Mouse (Mus musculus) midbrain, embryonic 14.5 days (tissue): ENCODE measurements around the gene Gdf15. TPM values are rescaled to one million over a fixed set of nuclear protein-coding genes. Genes with fewer than 3 reads are reported as not detected.

Experiments
- ATAC-seq: fragments of 200-750 bp; cut with Nextera tagmentation; 2 replicates; pipeline ENCODE4 v1.8.0; 2017; ENCODE audit warnings: moderate number of reproducible peaks, moderate library complexity; ENCODE audit not compliant: low FRiP score, low TSS enrichment
- DNase-seq: peaks from one replicate; pipeline ENCODE4 v3.0.0-alpha.2; 2015
- H3K27ac ChIP-seq: fragments of 300-500 bp; sonication (generic); replicated peaks from 2 replicates; pipeline ENCODE4 v1.5.1; 2014; ENCODE audit warnings: mild to moderate bottlenecking, low read depth, low read length, moderate library complexity
- H3K27me3 ChIP-seq: fragments of 300-500 bp; sonication (generic); 2 replicates; pipeline ENCODE4 v1.6.1; 2014; ENCODE audit warnings: low read length, control low read depth, mixed read lengths; ENCODE audit not compliant: control insufficient read depth, insufficient read depth
- H3K36me3 ChIP-seq: fragments of 300-500 bp; sonication (generic); 2 replicates; pipeline ENCODE4 v1.6.1; 2014; ENCODE audit warnings: low read length, control low read depth; ENCODE audit not compliant: control insufficient read depth, insufficient read depth
- H3K4me1 ChIP-seq: fragments of 300-500 bp; sonication (generic); 2 replicates; pipeline ENCODE4 v1.6.1; 2014; ENCODE audit warnings: mild to moderate bottlenecking, antibody characterized with exemption, low read length, control low read depth; ENCODE audit not compliant: control insufficient read depth, insufficient read depth
- H3K4me2 ChIP-seq: fragments of 300-500 bp; sonication (generic); 2 replicates; pipeline ENCODE4 v1.6.1; 2014; ENCODE audit warnings: mild to moderate bottlenecking, low read length, moderate library complexity
- H3K4me3 ChIP-seq: fragments of 300-500 bp; sonication (generic); replicated peaks from 2 replicates; pipeline ENCODE4 v1.5.1; 2014; ENCODE audit warnings: low read depth, low read length
- H3K9ac ChIP-seq: fragments of 300-500 bp; sonication (generic); replicated peaks from 2 replicates; pipeline ENCODE4 v1.6.1; 2014; ENCODE audit warnings: mild to moderate bottlenecking, low read length, moderate library complexity
- H3K9me3 ChIP-seq: fragments of 300-500 bp; sonication (generic); 2 replicates; pipeline ENCODE4 v1.6.1; 2016; ENCODE audit warnings: low read length, control low read depth, mixed read lengths; ENCODE audit not compliant: control insufficient read depth
- WGBS: fragments of 180-500 bp; shearing (Covaris S2); extraction: QIAGEN DNeasy Blood & Tissue Kit; methylation state at CpG from one replicate; pipeline ENCODE4 v1.1.7; 2014; 5-methylcytosine and 5-hydroxymethylcytosine counted together
- polyA plus RNA-seq: library from polyadenylated mRNA; unstranded; fragments of >200 nt; fragmentation: Nextera tagmentation; extraction: Ambion mirVana; gene quantifications from 2 replicates; pipeline ENCODE4 v1.2.1, GENCODE M21; 2014

Gene Gdf15
- polyA plus RNA-seq, 1 experiment from 2014 or later, result 0.20 TPM

DNA sequence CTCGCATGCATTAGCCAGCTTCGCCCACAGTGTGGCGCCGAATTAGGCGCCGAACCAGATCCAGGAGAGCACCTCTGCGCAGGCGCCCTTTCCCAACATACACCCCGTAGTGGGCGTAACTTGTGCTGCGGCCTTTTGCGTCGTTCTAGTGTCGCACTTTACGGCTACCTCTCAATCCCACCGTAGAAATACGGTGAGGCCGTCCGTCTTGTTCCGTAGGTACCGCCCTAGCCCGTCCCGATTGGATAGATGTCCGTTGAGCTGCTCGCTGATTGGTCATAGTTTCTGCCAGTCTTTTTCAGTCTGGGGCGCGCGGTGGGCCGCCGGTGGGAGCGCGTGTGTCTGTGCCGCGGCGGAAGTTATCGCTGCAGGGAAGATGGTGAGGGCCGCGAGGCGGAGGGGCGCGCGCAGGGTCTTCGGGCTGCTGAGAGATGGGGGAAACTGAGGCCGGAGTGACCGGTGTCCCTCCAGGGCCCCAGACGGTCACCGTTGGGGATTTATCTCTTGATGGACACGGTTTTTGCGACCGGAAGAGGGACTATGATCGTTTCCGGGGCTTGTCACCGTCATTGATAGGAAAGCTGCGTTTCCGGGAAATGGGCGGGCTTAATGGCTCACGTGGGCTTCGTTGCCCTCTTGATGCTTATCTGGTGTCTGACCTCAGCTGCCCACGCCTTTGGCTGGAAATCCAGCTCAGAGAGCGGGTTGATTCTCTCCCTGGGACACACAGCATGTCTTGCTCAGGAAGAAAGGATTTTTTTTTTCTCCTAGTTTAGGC lies 41.0 kb upstream of the Gdf15 start, which contains the start of gene Lsm4:
TSS of gene Lsm4 (plus strand) at position 170 of the 778 bp plus-strand sequence.
- ATAC-seq (peak; percentile 97), DNase-seq (peak; percentile 99)
- under 1% methylated on average over 60 of the region's 60 CpGs for WGBS
- H3K27me3 ChIP-seq, result no peaks in the 10 kb centered on the region
- H3K4me1 ChIP-seq, result peaks cover 12% of the 10 kb centered on the region
- peak within 1 kb of the TSS; percentile 97 for H3K27ac ChIP-seq
- peak within 1 kb of the TSS; percentile 63 for H3K4me3 ChIP-seq
- H3K9me3 ChIP-seq, result no peaks in the 10 kb centered on the region
- peaks cover 10% of the 10 kb centered on the region for H3K36me3 ChIP-seq
- H3K4me2 ChIP-seq, result peak within 1 kb of the TSS; percentile 90
- H3K9ac ChIP-seq, result peak within 1 kb of the TSS; percentile 68

GRCm38 (mm10) chr8:70672325-70673078 lies 40.2 kb upstream of the Gdf15 start:
- Histone ChIP-seq H3K9ac (peak overlapping the region; percentile 52; the same call in 1 of the 2 replicates), H3K4me2 (peak overlapping the region; percentile 90), H3K4me1 (peaks cover 12% of the 10 kb centered on the region), H3K27ac (peak overlapping the region; percentile 90), H3K36me3 (peaks cover 2% of the 10 kb centered on the region), H3K27me3 (no peaks in the 10 kb centered on the region), H3K9me3 (no peaks in the 10 kb centered on the region), H3K4me3 (peak overlapping the region; percentile 32)
- WGBS, result 38% methylated on average over 19 of the region's 19 CpGs
- no peak for DNase-seq
- ATAC-seq, result no peak

- no peak overlapping the region for H3K4me2 ChIP-seq
- no peak overlapping the region for H3K4me3 ChIP-seq
- H3K36me3 ChIP-seq, result no peaks in the 10 kb centered on the region
- H3K9me3 ChIP-seq, result no peaks in the 10 kb centered on the region
- ATAC-seq (no peak), DNase-seq (no peak)
- WGBS, result 64% methylated on average over 10 of the region's 10 CpGs
- H3K27me3 ChIP-seq, result no peaks in the 10 kb centered on the region
- peak overlapping the region; percentile 90; the same call in 1 of the 2 replicates for H3K27ac ChIP-seq
- peaks cover 12% of the 10 kb centered on the region for H3K4me1 ChIP-seq
- H3K9ac ChIP-seq, result no peak overlapping the region
Measured at GRCm38 (mm10) chr8:70671615-70672324, 39.5 kb upstream of the Gdf15 start.

DNA sequence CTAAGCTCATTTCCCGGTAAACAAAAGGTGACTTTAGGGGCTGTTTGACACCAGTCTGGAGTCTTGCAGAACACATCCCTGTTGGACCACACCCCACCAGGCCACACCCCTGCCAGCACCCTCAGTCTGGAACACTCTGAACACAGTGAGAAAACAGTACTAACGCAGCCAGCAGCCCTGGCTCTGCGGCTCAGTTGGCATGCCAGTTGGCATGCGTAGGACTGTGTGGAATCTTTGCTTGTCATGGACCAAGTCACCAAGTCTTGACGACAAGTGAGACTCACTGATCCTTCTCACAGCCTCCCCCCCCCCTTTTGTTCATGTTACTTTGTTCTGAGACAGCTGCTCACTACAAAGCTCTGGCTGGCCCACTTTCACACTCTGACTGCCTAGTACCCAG lies 34.8 kb upstream of the Gdf15 start:
- Histone ChIP-seq H3K9me3 (no peaks in the 10 kb centered on the region), H3K9ac (no peak overlapping the region), H3K4me2 (no peak overlapping the region), H3K27me3 (no peaks in the 10 kb centered on the region), H3K4me1 (no peaks in the 10 kb centered on the region), H3K27ac (no peak overlapping the region), H3K4me3 (no peak overlapping the region), H3K36me3 (no peaks in the 10 kb centered on the region)
- no peak for DNase-seq
- ATAC-seq, result no peak
- WGBS, result 65% methylated on average over 5 of the region's 5 CpGs

DNA sequence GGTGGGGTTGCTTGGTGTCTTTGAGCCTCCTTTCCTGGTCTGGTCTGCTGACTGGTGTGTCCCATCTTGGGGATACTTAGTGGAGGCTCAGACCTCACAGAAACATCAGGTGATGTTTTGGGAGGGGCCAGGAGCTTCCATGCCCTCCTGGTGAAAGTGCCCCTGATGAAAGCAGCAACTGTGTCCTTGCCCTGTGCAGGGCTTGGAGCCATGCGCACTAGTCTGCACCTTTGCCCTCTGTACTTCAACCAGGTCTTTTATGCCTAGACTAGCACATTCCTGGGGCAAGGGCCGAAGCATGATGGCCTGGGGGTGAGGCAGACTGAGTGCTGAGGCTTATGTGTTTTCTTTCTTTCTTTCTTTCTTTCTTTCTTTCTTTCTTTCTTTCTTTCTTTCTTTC lies 33.3 kb upstream of the Gdf15 start:
- DNase-seq, result no peak
- H3K4me1 ChIP-seq, result 0 out of 2 replicates have a peak, but pooled peaks cover under 1% of the 10 kb centered on the region
- no peaks in the 10 kb centered on the region for H3K36me3 ChIP-seq
- WGBS, result 79% methylated on average over 2 of the region's 2 CpGs
- no peaks in the 10 kb centered on the region for H3K9me3 ChIP-seq
- H3K4me3 ChIP-seq, result no peak overlapping the region
- no peak overlapping the region for H3K27ac ChIP-seq
- no peaks in the 10 kb centered on the region for H3K27me3 ChIP-seq
- no peak overlapping the region for H3K4me2 ChIP-seq
- no peak overlapping the region for H3K9ac ChIP-seq
- no peak for ATAC-seq

- no peaks in the 10 kb centered on the region for H3K36me3 ChIP-seq
- H3K9ac ChIP-seq, result no peak overlapping the region
- no peak overlapping the region for H3K27ac ChIP-seq
- ATAC-seq, result no peak
- H3K4me1 ChIP-seq, result 0 out of 2 replicates have a peak, but pooled peaks cover 5% of the 10 kb centered on the region
- H3K4me3 ChIP-seq, result no peak overlapping the region
- no peak overlapping the region for H3K4me2 ChIP-seq
- 80% methylated on average over 3 of the region's 3 CpGs for WGBS
- H3K9me3 ChIP-seq, result no peaks in the 10 kb centered on the region
- no peak for DNase-seq
- H3K27me3 ChIP-seq, result no peaks in the 10 kb centered on the region
Measured at GRCm38 (mm10) chr8:70664631-70665030, 32.4 kb upstream of the Gdf15 start.

DNA sequence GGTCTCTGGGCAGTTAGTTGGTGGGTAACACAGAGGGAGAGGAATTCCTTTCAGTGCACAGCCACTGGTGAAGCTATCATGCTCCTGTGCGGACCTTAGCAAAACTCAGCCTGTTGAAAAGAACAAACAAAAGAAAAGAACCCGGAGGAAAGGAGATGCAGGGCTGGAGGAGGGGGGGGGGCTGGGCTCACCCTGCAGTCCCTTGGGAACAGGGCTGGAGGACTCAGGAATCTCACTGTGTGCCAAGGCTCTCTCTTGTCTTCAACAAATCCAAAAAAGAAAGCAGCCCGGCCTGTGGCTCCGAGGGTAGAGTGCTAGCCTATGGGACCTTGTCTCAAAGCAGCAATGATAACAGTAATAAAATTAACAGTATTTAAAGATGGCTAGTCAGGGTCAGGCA lies 31.4 kb upstream of the Gdf15 start:
- Histone ChIP-seq H3K9me3 (no peaks in the 10 kb centered on the region), H3K4me1 (peaks cover 10% of the 10 kb centered on the region), H3K27me3 (no peaks in the 10 kb centered on the region), H3K4me3 (no peak overlapping the region), H3K27ac (peak overlapping the region; percentile 6; the same call in 1 of the 2 replicates), H3K4me2 (no peak overlapping the region), H3K9ac (no peak overlapping the region), H3K36me3 (no peaks in the 10 kb centered on the region)
- ATAC-seq, result no peak
- DNase-seq, result peak; percentile 52
- WGBS, result 38% methylated on average over 4 of the region's 4 CpGs

- 5% methylated on average over 14 of the region's 14 CpGs for WGBS
- Histone ChIP-seq H3K4me2 (peak within 1 kb of the TSS; percentile 88), H3K4me1 (peaks cover 24% of the 10 kb centered on the region), H3K27ac (peak within 1 kb of the TSS; percentile 71), H3K27me3 (no peaks in the 10 kb centered on the region), H3K36me3 (0 out of 2 replicates have a peak, but pooled peaks cover 5% of the 10 kb centered on the region), H3K9me3 (no peaks in the 10 kb centered on the region), H3K9ac (peak within 1 kb of the TSS; percentile 79), H3K4me3 (peak within 1 kb of the TSS; percentile 72)
- ATAC-seq, result peak; percentile 35
- peak; percentile 57 for DNase-seq
Measured at GRCm38 (mm10) chr8:70660273-70660725, 28.0 kb upstream of the Gdf15 start, which contains the start of gene Pgpep1. Pgpep1 (minus strand) TSS chr8:70660388.
